Comparison of ENCODE assay signal across 21 mouse cellular contexts in genomic region chr2:168083593-168083992, GRCm38 (mm10). TPM values are rescaled to one million over a fixed set of nuclear protein-coding genes. Genes with fewer than 3 reads are reported as not detected.
A peak's percentile ranks its signal among the peaks of the same experiment; 100 is the strongest.
DNase-seq lines count a peak whose midpoint lies in the region; ATAC-seq and TF ChIP-seq lines count a peak whose summit lies in the region.
"Had no signal": no experiment of that assay in that cellular context is flagged by ENCODE, and none has a peak within 500 bp of the region (broad histone marks: within the 10 kb centered on the region; RNA-seq: fewer than 3 reads in every experiment).

No protein-coding gene starts in this region.

- 0 out of 2 replicates have a peak, but pooled peaks cover 4% of the 10 kb centered on the region for H3K36me3 ChIP-seq in heart, embryonic 14.5 days (ENCODE audit: control insufficient read depth, insufficient read depth, low read length)
- no peaks in the 10 kb centered on the region for H3K36me3 ChIP-seq in midbrain, postnatal 0 days (ENCODE audit: insufficient read depth, low read length)
- H3K36me3 ChIP-seq in midbrain, embryonic 10.5 days, result peaks cover 9% of the 10 kb centered on the region
- H3K36me3 ChIP-seq in stomach, postnatal 0 days (ENCODE audit: control insufficient read depth, insufficient read depth, low read length), result no peaks in the 10 kb centered on the region
- H3K36me3 ChIP-seq: embryonic facial prominence, embryonic 15.5 days; limb, embryonic 15.5 days had no signal

- intact Hi-C loops in heart, postnatal 25 days (cut with DNase I), result loop anchor here (10.0 kb wide), 1 partner anchor 399 kb away; the partner anchor contains the start of genes Cebpb and Tmem189

- 0 out of 2 replicates have a peak overlapping the region, but pooled peaks have one; percentile 7 for H3K4me2 ChIP-seq in heart, embryonic 14.5 days (ENCODE audit: low read length)
- no peak overlapping the region for H3K4me2 ChIP-seq in midbrain, postnatal 0 days (ENCODE audit: low read depth, low read length, poor library complexity, severe bottlenecking)
- H3K4me2 ChIP-seq in stomach, postnatal 0 days (replicated peaks; ENCODE audit: low read depth), result no peak overlapping the region
- H3K4me2 ChIP-seq: embryonic facial prominence, embryonic 15.5 days; limb, embryonic 15.5 days had no signal

- no peaks in the 10 kb centered on the region for H3K9me3 ChIP-seq in heart, embryonic 14.5 days (ENCODE audit: control insufficient read depth, low read length)
- no peaks in the 10 kb centered on the region for H3K9me3 ChIP-seq in midbrain, postnatal 0 days (ENCODE audit: low read length)
- no peaks in the 10 kb centered on the region for H3K9me3 ChIP-seq in midbrain, embryonic 10.5 days (replicated peaks)
- no peaks in the 10 kb centered on the region for H3K9me3 ChIP-seq in stomach, postnatal 0 days (ENCODE audit: control insufficient read depth, low read length)
- H3K9me3 ChIP-seq: embryonic facial prominence, embryonic 15.5 days; heart, embryonic 12.5 days; limb, embryonic 15.5 days had no signal

- no peak overlapping the region for H3K27ac ChIP-seq in heart, embryonic 14.5 days (replicated peaks in 1 of 2; ENCODE audit: control insufficient read depth in 1 of 2, insufficient read depth in 1 of 2, low read depth in 2 of 2, low read length in 2 of 2)
- H3K27ac ChIP-seq in layer of hippocampus, adult 2 months, result no peak overlapping the region
- no peak overlapping the region for H3K27ac ChIP-seq in midbrain, postnatal 0 days (ENCODE audit: low read depth, low read length)
- H3K27ac ChIP-seq in midbrain, embryonic 10.5 days (replicated peaks), result no peak overlapping the region
- H3K27ac ChIP-seq in stomach, postnatal 0 days (replicated peaks), result no peak overlapping the region
- H3K27ac ChIP-seq: embryonic facial prominence, embryonic 15.5 days; gastrocnemius, adult 2 months; limb, embryonic 15.5 days had no signal

- no peak overlapping the region for H3K9ac ChIP-seq in heart, embryonic 14.5 days (ENCODE audit: low read length)
- H3K9ac ChIP-seq in midbrain, postnatal 0 days (replicated peaks; ENCODE audit: low read length, poor library complexity, severe bottlenecking), result no peak overlapping the region
- H3K9ac ChIP-seq in stomach, postnatal 0 days (ENCODE audit: low read length), result no peak overlapping the region
- H3K9ac ChIP-seq: embryonic facial prominence, embryonic 15.5 days; heart, embryonic 12.5 days; limb, embryonic 15.5 days had no signal

- no peaks in the 10 kb centered on the region; the same call in 1 of the 2 replicates for H3K27me3 ChIP-seq in heart, embryonic 14.5 days (ENCODE audit: control insufficient read depth, insufficient read depth, low read length)
- 0 out of 2 replicates have a peak, but pooled peaks cover 2% of the 10 kb centered on the region for H3K27me3 ChIP-seq in midbrain, postnatal 0 days (ENCODE audit: insufficient read depth, low read length)
- H3K27me3 ChIP-seq in midbrain, embryonic 10.5 days (ENCODE audit: low read depth, poor library complexity, severe bottlenecking), result peaks cover 40% of the 10 kb centered on the region
- H3K27me3 ChIP-seq in stomach, postnatal 0 days (ENCODE audit: control insufficient read depth, insufficient read depth, low read length), result no peaks in the 10 kb centered on the region

- no peak for DNase-seq in heart, postnatal 25 days (ENCODE audit: low spot score)
- DNase-seq in layer of hippocampus, adult 2 months (ENCODE audit: low spot score in 2 of 2), result no peak
- no peak for DNase-seq in layer of hippocampus, postnatal 25 days (ENCODE audit: extremely low spot score in 1 of 2, low spot score in 1 of 2)
- DNase-seq in midbrain, postnatal 0 days (ENCODE audit: low spot score), result no peak
- DNase-seq in midbrain, embryonic 10.5 days (ENCODE audit: low spot score), result no peak
- DNase-seq in stomach, postnatal 0 days (ENCODE audit: low spot score), result no peak
- no peak for DNase-seq in frontal cortex, postnatal 36 days (ENCODE audit: low spot score in 2 of 2)
- DNase-seq: adrenal gland, postnatal 10 days; B cell, adult 2 months; embryo, embryonic 11 days; gastrocnemius, adult 2 months; kidney, adult 9 months; lung, postnatal 10 days; thymus, postnatal 25 days had no signal

- no peak for TF ChIP-seq EP300 in stomach, postnatal 0 days (optimal IDR thresholded peaks at IDR 0.05)

- ATAC-seq in heart, embryonic 14.5 days (ENCODE audit: insufficient number of reproducible peaks, insufficient read depth, low FRiP score, low read depth), result no peak
- no peak for ATAC-seq in midbrain, postnatal 0 days (ENCODE audit: low FRiP score)
- ATAC-seq in stomach, postnatal 0 days (ENCODE audit: low FRiP score, low TSS enrichment), result no peak
- ATAC-seq: activated CD4-positive, CD25-positive, alpha-beta regulatory T cell, adult 4 months; hindbrain, embryonic 16.5 days; midbrain, embryonic 16.5 days had no signal

- TF ChIP-seq CTCF in layer of hippocampus, adult 2 months (conservative IDR thresholded peaks at IDR 0.05), result 0 out of 2 replicates have a peak, but pooled peaks have one; percentile 5
- 0 out of 2 replicates have a peak, but pooled peaks have one; percentile 15 for TF ChIP-seq CTCF in midbrain, postnatal 0 days (IDR thresholded peaks at IDR 0.05)
- peak; percentile 56 for TF ChIP-seq CTCF in stomach, postnatal 0 days (IDR thresholded peaks at IDR 0.05; ENCODE audit: low read depth)

- no peak overlapping the region for H3K4me3 ChIP-seq in heart, embryonic 14.5 days (ENCODE audit: control insufficient read depth in 1 of 2, insufficient read depth in 1 of 2, low read depth in 1 of 2, low read length in 2 of 2)
- H3K4me3 ChIP-seq in layer of hippocampus, adult 2 months, result no peak overlapping the region
- no peak overlapping the region for H3K4me3 ChIP-seq in midbrain, postnatal 0 days (ENCODE audit: low read depth, low read length)
- no peak overlapping the region for H3K4me3 ChIP-seq in midbrain, embryonic 10.5 days
- H3K4me3 ChIP-seq in stomach, postnatal 0 days (ENCODE audit: low read depth, low read length), result no peak overlapping the region
- H3K4me3 ChIP-seq: embryonic facial prominence, embryonic 15.5 days; gastrocnemius, adult 2 months; heart, embryonic 12.5 days; limb, embryonic 15.5 days had no signal

- peaks cover 9 to 34% of the 10 kb centered on the region in 2 experiments for H3K4me1 ChIP-seq in heart, embryonic 14.5 days (ENCODE audit: control insufficient read depth in 2 of 2, insufficient read depth in 2 of 2, low read length in 2 of 2)
- peaks cover 5% of the 10 kb centered on the region for H3K4me1 ChIP-seq in midbrain, postnatal 0 days (ENCODE audit: insufficient read depth, low read length)
- H3K4me1 ChIP-seq in midbrain, embryonic 10.5 days, result peaks cover 38% of the 10 kb centered on the region
- H3K4me1 ChIP-seq in stomach, postnatal 0 days (replicated peaks; ENCODE audit: control insufficient read depth, insufficient read depth), result no peaks in the 10 kb centered on the region

- WGBS in heart, embryonic 14.5 days, result 67% methylated on average over 2 of the region's 2 CpGs
- 79% methylated on average over 2 of the region's 2 CpGs for WGBS in midbrain, postnatal 0 days
- WGBS in midbrain, embryonic 10.5 days, result 78% methylated on average over 2 of the region's 2 CpGs
- WGBS in stomach, postnatal 0 days, result 71% methylated on average over 2 of the region's 2 CpGs

RNA-seq across cellular contexts. Expression of gene Pard6b, which starts 2.8 kb away (rescaled TPM):
- polyA plus RNA-seq in heart, embryonic 14.5 days (2014; fragmentation: Nextera tagmentation; extraction: Ambion mirVana), result 7.7 and 8.5 TPM in 2 replicates
- 1 to 10 TPM; 3.1 to 3.4 TPM for total RNA-seq in heart, postnatal 25 days (2021)
- total RNA-seq in layer of hippocampus, adult 2 months (2021), result 1 to 10 TPM; 3.6 to 4.3 TPM
- total RNA-seq in layer of hippocampus, postnatal 25 days (2021), result 1 to 10 TPM; 4.2 TPM
- total RNA-seq in midbrain, postnatal 0 days (2014; rRNA removed), result 6.6 and 6.8 TPM in 2 replicates
- 3.9 and 5.1 TPM in 2 replicates for polyA plus RNA-seq in midbrain, postnatal 0 days (2015; fragmentation: Nextera tagmentation; extraction: Ambion mirVana)
- polyA plus RNA-seq in midbrain, embryonic 10.5 days (2016; fragmentation: Nextera tagmentation; extraction: Ambion mirVana), result 6.9 and 7.5 TPM in 2 replicates
- 11.8 and 12.3 TPM in 2 replicates for polyA plus RNA-seq in stomach, postnatal 0 days (2015; fragmentation: Nextera tagmentation; extraction: Ambion mirVana)

Comparison
In these comparisons a context has a peak if more than half of its experiments do, and no peak if none do; other contexts are left out.
1. CTCF ChIP-seq: peak in every context shown above with its lines; median percentile 56 in stomach, postnatal 0 days; 15 in midbrain, postnatal 0 days; 5 in layer of hippocampus, adult 2 months.